Mouse (Mus musculus): Measurements from ENCODE around the gene Acsl1.

GRCm38 (mm10) chr8:46573964-46574363 lies 103.1 kb downstream of the Acsl1 start:
- no peak for TF ChIP-seq POLR2A (IDR thresholded peaks at IDR 0.05; ENCODE audit: borderline replicate concordance, insufficient read depth, low read length)
- no peak for TF ChIP-seq CTCF (IDR thresholded peaks at IDR 0.05; ENCODE audit: borderline replicate concordance, insufficient read depth, low read depth, low read length)
